Mouse (Mus musculus) kidney, postnatal 4 days (tissue): ENCODE measurements around the gene Vapb.
A peak's percentile ranks its signal among the peaks of the same experiment; 100 is the strongest.

Experiments
- DNase-seq, 2 experiments: peaks; one replicate each; pipeline ENCODE4 v3.0.0; 2021; ENCODE audit warnings: mixed read lengths in 2 of 2

The Vapb gene

GRCm38 (mm10) chr2:173739107-173739506 is 1.8 kb downstream of the Vapb start:
- no peak for DNase-seq

- peak in 1 of 2 experiments; percentile 27 for DNase-seq
These were observed 4.8 kb downstream of the Vapb start for GRCm38 (mm10) chr2:173742090-173742489.

- DNase-seq: no peak
These were observed 5.4 kb downstream of the Vapb start for GRCm38 (mm10) chr2:173742744-173743143.

GRCm38 (mm10) chr2:173744070-173744815 is 6.9 kb downstream of the Vapb start:
- DNase-seq: no peak

- DNase-seq: no peak
These were observed 11.8 kb downstream of the Vapb start for GRCm38 (mm10) chr2:173748961-173749659.

GRCm38 (mm10) chr2:173755433-173756144 is 18.3 kb downstream of the Vapb start:
- no peak for DNase-seq

GRCm38 (mm10) chr2:173757624-173758155 is 20.4 kb downstream of the Vapb start:
- DNase-seq: no peak

- DNase-seq: no peak
These were observed 23.3 kb downstream of the Vapb start for GRCm38 (mm10) chr2:173760607-173761006.

- DNase-seq: no peak
These were observed 27.3 kb downstream of the Vapb start for GRCm38 (mm10) chr2:173764629-173765028.

GRCm38 (mm10) chr2:173767959-173768595 is 30.8 kb downstream of the Vapb start:
- peak; percentile 32 to 37 for DNase-seq

GRCm38 (mm10) chr2:173769183-173769582 is 31.9 kb downstream of the Vapb start:
- DNase-seq: peak in 1 of 2 experiments; percentile 59

GRCm38 (mm10) chr2:173770620-173771019 is 33.3 kb downstream of the Vapb start:
- DNase-seq: no peak

- DNase-seq: peak in 1 of 2 experiments; percentile 42
These were observed 34.4 kb downstream of the Vapb start for GRCm38 (mm10) chr2:173771706-173772105.

GRCm38 (mm10) chr2:173775556-173775955 is 38.2 kb downstream of the Vapb start:
- no peak for DNase-seq

- DNase-seq: peak; percentile 56 to 72
These were observed 38.8 kb downstream of the Vapb start for GRCm38 (mm10) chr2:173776108-173776507.

- DNase-seq: no peak
These were observed 43.6 kb downstream of the Vapb start for GRCm38 (mm10) chr2:173780931-173781330.

GRCm38 (mm10) chr2:173784366-173784765 is 47.1 kb downstream of the Vapb start:
- no peak for DNase-seq

GRCm38 (mm10) chr2:173784884-173785283 is 47.6 kb downstream of the Vapb start:
- DNase-seq: no peak

GRCm38 (mm10) chr2:173789945-173790804 is 52.9 kb downstream of the Vapb start:
- peak; percentile 66 to 78 for DNase-seq

GRCm38 (mm10) chr2:173791904-173792757 is 54.8 kb downstream of the Vapb start:
- DNase-seq: no peak

- DNase-seq: no peak
These were observed 56.7 kb downstream of the Vapb start for GRCm38 (mm10) chr2:173794018-173794417.
